Mouse (Mus musculus) lung, postnatal 0 days (tissue): Measurements from ENCODE around the gene Brd3. TPM values are rescaled to one million over a fixed set of nuclear protein-coding genes. Genes with fewer than 3 reads are reported as not detected.

Experiments used
- ATAC-seq: fragments of 200-750 bp; cut with Nextera tagmentation; 2 replicates; pipeline ENCODE4 v1.8.0; 2017; ENCODE audit warnings: moderate library complexity
- DNase-seq: peaks from one replicate; pipeline ENCODE4 v3.0.0-alpha.2; 2016; ENCODE audit warnings: low spot score
- H3K27ac ChIP-seq: fragments of 300-500 bp; sonication (generic); 2 replicates; pipeline ENCODE4 v1.5.1; 2014; ENCODE audit warnings: antibody characterized with exemption, mild to moderate bottlenecking, low read length, mixed read lengths
- H3K27me3 ChIP-seq: fragments of 300-500 bp; sonication (generic); replicated peaks from 2 replicates; pipeline ENCODE4 v1.6.1; 2014; ENCODE audit warnings: low read length, mixed read lengths; ENCODE audit not compliant: insufficient read depth
- H3K36me3 ChIP-seq: fragments of 300-500 bp; sonication (generic); 2 replicates; pipeline ENCODE4 v1.6.1; 2014; ENCODE audit warnings: low read length, mixed read lengths; ENCODE audit not compliant: insufficient read depth
- H3K4me1 ChIP-seq: fragments of 300-500 bp; sonication (generic); 2 replicates; pipeline ENCODE4 v1.6.1; 2014; ENCODE audit warnings: antibody characterized with exemption, low read depth, low read length, mixed read lengths; ENCODE audit not compliant: insufficient read depth
- H3K4me2 ChIP-seq: fragments of 300-500 bp; sonication (generic); replicated peaks from 2 replicates; pipeline ENCODE4 v1.6.1; 2014; ENCODE audit warnings: low read depth, mild to moderate bottlenecking, low read length, moderate library complexity, mixed read lengths
- H3K4me3 ChIP-seq: fragments of 300-500 bp; sonication (generic); 2 replicates; pipeline ENCODE4 v1.5.1; 2014; ENCODE audit warnings: low read depth, low read length
- H3K9ac ChIP-seq: fragments of 300-500 bp; sonication (generic); replicated peaks from 2 replicates; pipeline ENCODE4 v1.6.1; 2014; ENCODE audit warnings: low read depth, mild to moderate bottlenecking
- H3K9me3 ChIP-seq: fragments of 300-500 bp; sonication (generic); 2 replicates; pipeline ENCODE4 v1.6.1; 2016; ENCODE audit warnings: low read length, mixed read lengths
- CTCF ChIP-seq: IDR thresholded peaks from 2 replicates; pipeline ENCODE4 v1.5.1; 2016; ENCODE audit warnings: antibody characterized with exemption, mild to moderate bottlenecking
- EP300 ChIP-seq: IDR thresholded peaks from 2 replicates; pipeline ENCODE4 v1.6.1; 2016; ENCODE audit warnings: antibody characterized with exemption, mild to moderate bottlenecking, control low read depth
- WGBS: fragments of 180-500 bp; shearing (Covaris S2); extraction: QIAGEN DNeasy Blood & Tissue Kit; methylation state at CpG from one replicate; pipeline ENCODE4 v1.1.7; 2014; 5-methylcytosine and 5-hydroxymethylcytosine counted together
- microRNA-seq: library from miRNA; unstranded; fragments of <30 nt; microRNA quantifications from one replicate; pipeline ENCODE4, GENCODE M21; 2016
- polyA plus RNA-seq: library from polyadenylated mRNA; unstranded; fragments of >200 nt; fragmentation: Nextera tagmentation; extraction: Ambion mirVana; gene quantifications from 2 replicates; pipeline ENCODE4 v1.2.1, GENCODE M21; 2015

The Brd3 gene
- polyA plus RNA-seq, 1 experiment from 2014 or later = 47.5 TPM

- 73% methylated on average over 5 of the region's 5 CpGs for WGBS
- Histone ChIP-seq H3K4me3 (no peak overlapping the region), H3K9ac (no peak overlapping the region), H3K4me1 (peaks cover 41% of the 10 kb centered on the region), H3K4me2 (no peak overlapping the region), H3K27ac (no peak overlapping the region), H3K9me3 (no peaks in the 10 kb centered on the region), H3K27me3 (no peaks in the 10 kb centered on the region), H3K36me3 (no peaks in the 10 kb centered on the region)
- DNase-seq (no peak), ATAC-seq (no peak)
- TF ChIP-seq CTCF = no peak
- TF ChIP-seq EP300 = no peak
Observed at GRCm38 (mm10) chr2:27406928-27407327, 100.5 kb downstream of the Brd3 start.

- peak; percentile 11; the same call in 1 of the 2 replicates for ATAC-seq
- peaks cover 28% of the 10 kb centered on the region for H3K4me1 ChIP-seq
- TF ChIP-seq CTCF = no peak
- TF ChIP-seq EP300 = no peak
- no peaks in the 10 kb centered on the region for H3K36me3 ChIP-seq
- 0 out of 2 replicates have a peak overlapping the region, but pooled peaks have one; percentile 32 for H3K27ac ChIP-seq
- no peak overlapping the region for H3K4me2 ChIP-seq
- no peak for DNase-seq
- WGBS = 49% methylated on average over 5 of the region's 5 CpGs
- no peaks in the 10 kb centered on the region for H3K9me3 ChIP-seq
- no peak overlapping the region for H3K4me3 ChIP-seq
- H3K27me3 ChIP-seq = no peaks in the 10 kb centered on the region
- no peak overlapping the region for H3K9ac ChIP-seq
Observed at GRCm38 (mm10) chr2:27405094-27405884, 102.2 kb downstream of the Brd3 start.

- Histone ChIP-seq H3K4me3 (no peak overlapping the region), H3K27me3 (no peaks in the 10 kb centered on the region), H3K9ac (no peak overlapping the region), H3K4me1 (peaks cover 28% of the 10 kb centered on the region), H3K36me3 (no peaks in the 10 kb centered on the region), H3K4me2 (no peak overlapping the region), H3K9me3 (no peaks in the 10 kb centered on the region; the same call in 1 of the 2 replicates), H3K27ac (peak overlapping the region; percentile 32; the same call in 1 of the 2 replicates)
- peak; percentile 15; the same call in 1 of the 2 replicates for ATAC-seq
- DNase-seq = no peak
- TF ChIP-seq EP300 (no peak), CTCF (no peak)
- WGBS = 46% methylated on average over 6 of the region's 6 CpGs
Observed at GRCm38 (mm10) chr2:27404375-27405093, 102.9 kb downstream of the Brd3 start.

- no peak overlapping the region for H3K27ac ChIP-seq
- no peak overlapping the region for H3K9ac ChIP-seq
- TF ChIP-seq CTCF (no peak), EP300 (no peak)
- ATAC-seq (no peak), DNase-seq (no peak)
- H3K4me2 ChIP-seq = no peak overlapping the region
- H3K27me3 ChIP-seq = no peaks in the 10 kb centered on the region
- WGBS = 74% methylated on average over 2 of the region's 2 CpGs
- H3K36me3 ChIP-seq = no peaks in the 10 kb centered on the region
- no peaks in the 10 kb centered on the region; the same call in 1 of the 2 replicates for H3K9me3 ChIP-seq
- H3K4me3 ChIP-seq = no peak overlapping the region
- peaks cover 20% of the 10 kb centered on the region for H3K4me1 ChIP-seq
Observed at GRCm38 (mm10) chr2:27401544-27401943, 105.9 kb downstream of the Brd3 start.

GRCm38 (mm10) chr2:27400083-27400482, 107.4 kb downstream of the Brd3 start:
- ATAC-seq (no peak), DNase-seq (no peak)
- TF ChIP-seq EP300 (no peak), CTCF (no peak)
- Histone ChIP-seq H3K9ac (no peak overlapping the region), H3K4me1 (peaks cover 10% of the 10 kb centered on the region), H3K9me3 (no peaks in the 10 kb centered on the region; the same call in 1 of the 2 replicates), H3K27me3 (no peaks in the 10 kb centered on the region), H3K4me2 (no peak overlapping the region), H3K27ac (no peak overlapping the region), H3K36me3 (no peaks in the 10 kb centered on the region), H3K4me3 (no peak overlapping the region)
- WGBS = 93% methylated on average over 2 of the region's 2 CpGs

GRCm38 (mm10) chr2:27396656-27397440, 110.6 kb downstream of the Brd3 start:
- Histone ChIP-seq H3K9me3 (no peaks in the 10 kb centered on the region; the same call in 1 of the 2 replicates), H3K4me2 (no peak overlapping the region), H3K9ac (no peak overlapping the region), H3K36me3 (no peaks in the 10 kb centered on the region), H3K4me3 (no peak overlapping the region), H3K27ac (no peak overlapping the region), H3K27me3 (no peaks in the 10 kb centered on the region), H3K4me1 (no peaks in the 10 kb centered on the region)
- 75% methylated on average over 17 of the region's 17 CpGs for WGBS
- DNase-seq (no peak), ATAC-seq (no peak)
- TF ChIP-seq EP300 (no peak), CTCF (no peak)

Small RNA genes lying within 50 kb of the gene (microRNA-seq; reads per million reads assigned to microRNA genes)
- not detected for gene Gm24049
- gene Mir7578 = not detected

Other genes with a start within 250 kb of the Brd3 start
- 11.8 and 12.1 TPM in 2 replicates for gene Vav2, start 80.6 kb downstream of the Brd3 start, polyA plus RNA-seq
- 3.4 and 3.8 TPM in 2 replicates for gene Brd3os, start 65.3 kb downstream of the Brd3 start, polyA plus RNA-seq
- 20.5 and 24.0 TPM in 2 replicates for gene Wdr5, start 7.5 kb upstream of the Brd3 start, polyA plus RNA-seq
- gene Rxra, start 168.8 kb upstream of the Brd3 start, polyA plus RNA-seq = 9.6 and 10.3 TPM in 2 replicates